Mouse (Mus musculus): ENCODE measurements around the gene Trim8.

DNA sequence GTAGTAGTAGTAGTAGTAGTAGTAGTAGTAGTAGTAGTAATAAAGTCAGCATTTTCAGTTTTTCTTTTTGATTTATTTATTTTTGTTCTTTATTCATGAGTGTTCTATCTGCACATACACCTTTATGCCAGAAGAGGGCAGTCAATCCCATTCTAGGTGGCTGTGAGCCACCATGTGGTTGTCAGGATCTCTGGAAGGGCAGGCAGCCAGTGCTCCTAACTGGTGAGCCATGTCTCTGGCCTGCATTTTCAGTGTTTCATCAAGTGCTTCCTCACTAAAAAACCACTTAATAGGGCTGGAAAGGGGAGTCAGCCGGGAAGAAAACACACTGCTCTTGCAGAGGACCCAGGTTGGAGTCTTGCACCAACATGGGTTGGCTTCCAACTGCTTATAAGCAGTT lies 60.6 kb downstream of the Trim8 start:
- TF ChIP-seq EP300 (IDR thresholded peaks at IDR 0.05; ENCODE audit: low read depth) = no peak
- TF ChIP-seq CTCF (IDR thresholded peaks at IDR 0.05; ENCODE audit: low read depth) = peak; percentile 86

Measured in liver, postnatal 0 days (tissue).